Mouse (Mus musculus) CD4-positive, CD25-positive, alpha-beta regulatory T cell, adult 4 months (primary cell): ENCODE data around the gene Rnf126. TPM values are rescaled to one million over a fixed set of nuclear protein-coding genes. Genes with fewer than 3 reads are reported as not detected.
A peak's percentile ranks its signal among the peaks of the same experiment; 100 is the strongest.

Source experiments
- ATAC-seq: one replicate; pipeline ENCODE4 v1.8.0; 2017
- polyA plus RNA-seq, 2 experiments: library from polyadenylated mRNA; unstranded; fragments of 100-300 nt; shearing (Covaris generic); gene quantifications; one replicate each; pipeline ENCODE4 v1.2.1; 2017

Gene Rnf126
- polyA plus RNA-seq, 2 experiments from 2014 or later, result 3.4 to 3.5 TPM

DNA sequence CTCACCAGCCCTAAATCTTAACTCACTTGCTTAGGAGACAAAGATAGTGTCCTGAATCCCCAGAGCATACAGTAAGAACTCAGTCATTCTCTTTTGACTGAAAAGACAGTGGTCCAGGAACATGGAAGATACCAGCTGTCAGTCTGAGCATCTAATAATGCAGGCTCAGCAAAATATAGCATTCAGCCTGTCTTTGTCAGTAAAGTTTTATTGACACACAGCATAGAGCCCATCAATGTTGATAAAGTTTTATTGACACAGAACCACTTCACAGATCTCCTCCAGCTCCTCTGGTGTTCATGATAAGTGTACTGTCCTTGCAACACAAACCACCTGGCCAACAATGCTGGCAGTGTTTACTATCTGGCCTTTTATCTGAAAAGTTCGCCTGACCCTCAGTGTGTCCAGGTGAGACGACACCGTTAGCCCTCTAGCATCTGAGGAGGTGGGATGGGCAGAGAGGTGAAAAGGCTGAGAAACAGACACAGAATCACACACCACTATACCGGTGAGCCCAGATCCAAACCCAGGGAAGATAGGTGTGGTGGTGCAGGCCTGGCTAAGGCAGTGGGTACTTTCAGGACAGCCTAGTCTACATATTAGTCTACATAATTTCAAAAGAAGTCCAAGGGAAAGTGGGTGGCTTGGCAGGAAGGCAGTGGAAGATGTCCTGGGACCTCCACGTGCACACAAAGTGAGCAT is 25.7 kb upstream of the Rnf126 start:
- ATAC-seq, result no peak

- ATAC-seq, result no peak
These were observed 24.1 kb upstream of the Rnf126 start, which contains the start of gene Prss57 for GRCm38 (mm10) chr10:79790861-79791260. TSS of gene Prss57 (minus strand) at chr10:79790961.

DNA sequence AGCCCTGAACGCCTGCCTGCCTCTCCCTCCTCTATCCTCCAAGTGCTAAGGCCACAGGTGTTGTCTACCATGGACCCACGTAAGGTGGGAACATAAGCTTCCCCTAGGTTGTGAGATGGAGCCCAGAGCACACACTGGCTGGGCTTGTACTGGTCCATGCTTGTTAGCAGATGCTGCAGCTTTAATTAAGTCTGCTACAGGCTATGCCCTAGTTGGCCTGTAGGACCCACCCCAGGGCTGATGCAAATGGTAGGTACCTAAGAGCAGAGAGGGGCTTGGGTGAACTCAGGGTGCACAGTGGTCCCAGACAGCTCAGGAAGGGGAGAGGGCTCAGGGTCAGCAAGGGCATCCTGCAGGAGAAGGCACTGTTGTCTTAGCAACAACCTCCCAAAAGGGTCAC is 22.8 kb upstream of the Rnf126 start:
- ATAC-seq, result no peak

DNA sequence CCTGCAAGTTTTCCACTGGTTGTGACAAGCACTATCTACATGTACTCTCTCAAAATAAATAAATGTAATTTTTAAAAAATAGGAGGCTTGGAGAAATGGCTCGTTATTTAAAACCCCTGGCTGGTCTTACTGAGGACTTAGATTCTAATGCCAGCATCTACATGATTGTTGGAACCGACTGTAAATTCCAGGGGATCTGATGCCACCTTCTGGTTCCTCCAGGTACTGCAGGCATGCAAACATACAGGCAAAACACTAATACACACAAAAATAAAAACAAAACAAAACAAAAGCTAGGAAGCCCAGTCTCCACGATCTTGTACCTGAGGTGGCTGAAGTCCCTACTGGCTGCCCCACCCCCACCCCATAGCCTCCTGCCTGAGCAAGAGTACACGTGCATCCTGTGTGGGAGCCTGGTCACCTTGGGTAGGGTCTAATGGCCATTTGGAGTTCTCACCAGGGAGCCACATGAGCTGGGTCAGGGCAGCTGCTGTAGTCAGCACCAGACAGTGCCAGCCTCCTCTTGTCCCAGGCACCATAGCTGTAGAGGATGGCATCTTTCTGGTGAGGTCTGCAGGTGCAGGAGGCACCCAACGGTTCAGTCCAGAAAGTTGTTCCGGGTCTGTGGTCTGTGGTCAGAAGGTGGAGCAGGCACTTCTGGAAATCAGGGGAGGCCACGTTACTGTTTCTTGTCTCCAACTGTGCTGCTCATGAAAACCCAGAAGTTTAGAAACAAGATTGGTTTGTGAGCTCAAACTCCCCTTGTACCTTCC is 21.8 kb upstream of the Rnf126 start:
- peak; percentile 41 for ATAC-seq

DNA sequence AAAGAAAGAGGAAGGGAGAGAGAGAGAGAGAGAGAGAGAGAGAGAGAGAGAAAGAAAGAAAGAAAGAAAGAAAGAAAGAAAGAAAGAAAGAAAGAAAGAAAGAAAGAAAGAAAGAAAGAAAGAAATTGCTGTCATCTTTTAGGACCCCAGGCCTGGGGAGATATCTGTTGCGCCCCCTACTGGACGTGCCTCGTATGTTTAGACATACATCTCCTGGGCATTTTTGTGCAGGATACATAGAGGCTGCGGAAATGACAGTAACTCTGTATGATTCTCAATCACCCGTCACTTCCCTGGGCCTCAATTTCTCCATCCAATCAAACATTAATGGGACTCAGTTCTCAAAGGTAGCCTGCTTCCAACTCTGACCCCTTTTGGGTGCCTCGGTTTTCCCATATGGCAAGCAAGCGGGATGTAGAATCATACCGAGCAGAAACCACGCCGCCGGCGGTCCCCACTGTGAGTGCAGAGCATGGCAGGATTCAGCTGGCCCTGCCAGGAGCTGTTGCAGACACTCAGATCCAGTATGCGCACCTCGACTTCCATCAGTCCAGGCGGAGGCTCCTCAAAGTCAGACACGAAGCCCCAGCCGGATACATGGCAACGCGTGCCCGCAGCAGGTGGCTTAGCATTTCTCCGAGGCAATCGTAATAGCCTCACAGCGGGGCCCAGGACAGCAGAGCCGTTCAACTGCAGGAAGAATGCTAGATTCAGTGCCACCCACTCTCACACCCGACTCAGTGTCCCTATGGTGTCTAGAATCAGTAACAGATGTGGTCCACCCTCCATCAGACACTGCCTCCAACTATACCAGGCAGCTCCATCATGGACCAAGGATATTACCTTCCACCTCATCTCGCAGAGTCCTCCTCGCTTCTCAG is 17.4 kb upstream of the Rnf126 start:
- ATAC-seq, result no peak

DNA sequence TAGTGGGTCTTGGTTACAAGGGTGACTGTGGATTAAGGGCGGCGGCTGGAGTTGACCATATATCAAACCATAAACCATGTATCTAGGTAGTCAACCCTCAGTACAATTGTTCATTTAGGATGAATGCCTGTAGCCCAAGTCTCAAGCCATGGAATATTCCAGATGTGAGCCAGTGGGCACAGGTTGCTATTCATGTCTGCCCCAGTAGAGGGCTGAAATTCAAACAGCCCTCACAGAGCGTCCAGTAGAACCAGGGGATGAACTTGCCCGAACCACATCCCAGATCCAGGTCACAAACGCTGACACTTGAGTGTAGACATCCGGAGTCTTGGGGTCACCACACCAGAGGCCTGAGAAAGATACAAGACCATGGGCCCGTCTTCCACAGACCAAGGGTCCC is 16.3 kb upstream of the Rnf126 start:
- no peak for ATAC-seq

DNA sequence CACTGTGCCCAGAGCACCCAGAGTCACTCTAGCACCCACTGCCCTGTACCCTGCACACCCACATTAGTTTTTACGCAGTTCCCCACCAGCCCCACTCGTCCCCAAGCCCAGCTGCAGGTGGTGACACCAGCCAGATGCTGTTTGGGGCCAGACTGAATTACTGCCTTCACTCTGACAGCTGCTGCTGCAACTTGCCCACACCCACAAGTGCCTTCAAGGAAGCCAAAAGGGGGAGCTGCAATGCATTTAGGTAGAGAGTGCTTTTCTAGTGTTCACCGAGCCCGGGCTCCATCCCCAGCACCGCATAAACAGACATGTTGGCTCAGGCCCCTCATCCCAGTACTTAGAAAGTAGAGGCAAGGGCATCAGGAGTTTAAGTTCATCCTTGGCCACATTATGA is 15.2 kb upstream of the Rnf126 start:
- ATAC-seq, result no peak

GRCm38 (mm10) chr10:79781139-79781538 is 14.4 kb upstream of the Rnf126 start:
- no peak for ATAC-seq

DNA sequence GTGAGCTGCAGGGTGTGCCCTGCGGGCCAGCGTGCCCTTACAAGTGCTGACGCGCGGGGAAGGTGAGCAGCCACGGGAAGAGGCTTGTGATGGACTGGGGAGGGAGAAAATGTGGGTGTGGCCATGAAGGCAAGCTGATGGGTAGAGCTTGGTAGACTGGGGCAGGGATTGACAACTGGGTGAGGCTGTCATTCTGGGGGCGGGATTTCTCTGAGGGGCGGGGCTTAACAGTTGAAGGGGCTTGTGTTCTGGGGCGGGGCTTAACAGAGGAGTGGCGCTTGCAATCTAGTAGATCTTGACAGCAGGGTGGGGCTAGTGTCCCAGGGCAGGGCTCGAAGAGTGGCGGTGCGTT is 13.9 kb upstream of the Rnf126 start:
- ATAC-seq, result peak; percentile 62

GRCm38 (mm10) chr10:79779784-79780663 is 13.3 kb upstream of the Rnf126 start:
- peak; percentile 80 for ATAC-seq

GRCm38 (mm10) chr10:79779193-79779592 is 12.4 kb upstream of the Rnf126 start:
- no peak for ATAC-seq

DNA sequence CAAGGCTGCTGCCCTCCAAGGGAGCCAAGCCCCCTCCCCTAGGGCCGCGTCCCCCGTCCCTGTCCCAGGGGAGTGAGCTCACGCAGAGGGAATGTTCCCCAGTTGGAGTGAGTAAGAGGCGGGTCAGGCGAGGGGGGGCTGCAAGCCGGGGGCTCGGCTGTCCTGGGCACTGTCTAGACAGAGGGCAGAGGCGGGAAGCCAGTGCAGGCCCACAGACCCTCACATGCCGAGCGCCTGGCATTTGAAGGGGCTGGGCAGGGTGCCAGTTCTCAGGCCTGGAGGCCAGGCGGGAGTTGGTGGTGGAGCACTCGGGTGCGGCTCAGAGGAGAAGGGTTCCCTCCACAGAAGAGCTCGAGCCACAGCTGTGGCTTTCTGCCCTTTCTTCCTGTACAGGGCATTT is 11.3 kb upstream of the Rnf126 start:
- no peak for ATAC-seq

DNA sequence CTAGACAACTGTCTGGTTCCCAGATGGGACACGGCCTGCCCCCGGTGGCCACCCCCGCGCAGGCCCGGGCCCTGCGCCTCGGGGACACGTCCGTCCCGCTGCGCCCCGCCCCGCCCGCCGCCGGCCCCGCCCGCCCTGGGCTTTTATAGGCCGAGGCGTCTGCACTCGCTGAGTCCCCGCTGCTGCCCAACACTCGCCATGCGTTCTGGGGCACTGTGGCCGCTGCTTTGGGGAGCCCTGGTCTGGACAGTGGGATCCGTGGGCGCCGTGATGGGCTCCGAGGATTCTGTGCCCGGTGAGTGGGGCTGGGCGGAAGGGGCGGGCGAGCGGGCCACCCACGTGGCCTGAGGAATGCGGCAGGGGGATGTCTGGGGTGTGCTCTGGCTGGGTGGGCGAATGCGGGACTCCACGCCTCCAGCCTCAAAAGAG is 10.4 kb upstream of the Rnf126 start, which contains the start of gene Fstl3:
Fstl3 (plus strand) TSS at position 170 of the 429 bp plus-strand sequence.
- no peak for ATAC-seq

DNA sequence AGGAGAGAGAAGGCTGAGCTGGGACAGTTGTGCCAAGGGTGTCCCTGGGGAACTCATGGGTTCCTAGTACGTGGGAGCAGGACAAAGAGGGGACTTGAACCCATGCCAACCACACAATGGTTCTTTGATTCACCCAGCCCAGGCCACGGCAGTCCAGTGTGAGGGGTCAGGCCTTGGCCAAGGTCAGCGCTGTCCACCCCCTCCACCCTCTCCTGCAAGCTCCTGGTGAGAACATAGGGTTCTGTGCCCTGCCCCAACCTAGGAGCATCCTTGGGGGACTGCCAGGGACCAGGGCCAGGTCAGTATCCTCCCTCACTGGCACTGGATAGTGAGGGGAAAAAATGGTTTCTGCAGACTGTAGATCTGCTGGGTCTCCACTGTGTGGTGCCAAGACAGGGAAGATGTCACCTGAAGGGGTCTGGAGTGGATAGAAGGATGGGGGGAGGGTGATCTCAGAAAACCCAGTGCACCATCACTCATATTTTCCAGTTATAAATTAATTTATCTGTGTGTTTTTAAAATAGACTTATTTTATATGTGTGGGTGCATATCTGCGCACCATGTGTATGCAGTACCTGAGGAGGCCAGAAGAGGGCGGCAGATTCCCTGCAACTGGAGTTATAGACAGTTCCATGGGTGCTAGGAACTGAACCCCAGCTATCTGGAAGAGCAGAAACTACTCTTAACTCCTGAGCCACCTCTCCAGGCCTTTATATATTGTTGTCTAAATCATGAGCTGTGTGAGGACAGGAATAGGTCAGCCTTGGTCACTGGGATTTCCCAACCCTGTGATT is 7.9 kb upstream of the Rnf126 start:
- ATAC-seq, result no peak

DNA sequence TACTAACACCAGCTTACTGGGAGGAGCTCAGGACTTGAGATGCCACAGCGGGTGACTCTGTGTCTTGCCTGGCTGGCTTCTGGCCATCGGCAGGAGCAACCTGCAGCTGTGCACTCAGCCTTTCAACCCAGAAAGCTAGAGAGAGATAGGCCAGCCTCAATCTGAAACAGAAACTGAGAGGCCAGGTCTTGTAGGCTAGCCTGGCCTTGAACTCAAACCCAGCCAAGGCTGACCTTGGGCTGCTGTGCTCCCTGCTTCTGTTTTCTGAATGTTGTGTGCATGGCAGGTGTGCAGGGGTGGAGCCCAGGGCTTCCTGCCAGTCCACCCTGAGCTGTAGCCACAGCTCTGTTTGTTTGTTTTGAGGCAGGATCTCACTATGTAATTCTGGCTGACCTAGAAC is 6.5 kb upstream of the Rnf126 start:
- ATAC-seq, result no peak

- no peak for ATAC-seq
These were observed 5.6 kb upstream of the Rnf126 start for GRCm38 (mm10) chr10:79772320-79772719.

GRCm38 (mm10) chr10:79769329-79769728 is 2.6 kb upstream of the Rnf126 start:
- ATAC-seq, result no peak

DNA sequence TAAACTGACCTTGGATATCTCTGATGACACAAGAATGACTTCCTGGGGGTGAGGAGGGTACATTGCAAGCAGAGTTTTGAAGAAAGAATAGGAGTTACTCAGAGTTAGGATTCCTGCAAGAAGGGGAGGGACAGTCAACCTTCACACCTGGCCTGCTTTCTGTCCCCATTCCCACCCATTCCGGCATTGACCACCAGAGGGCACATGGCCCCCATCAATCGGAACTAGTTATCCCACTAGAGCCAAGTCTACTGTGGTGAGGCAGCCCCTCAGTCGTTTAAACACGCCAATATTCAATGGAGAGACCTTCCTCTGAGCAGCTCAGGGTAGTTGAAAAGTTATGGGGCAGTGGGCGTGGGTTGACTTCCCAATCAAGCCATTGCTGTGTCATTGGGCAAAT is 1.6 kb upstream of the Rnf126 start:
- ATAC-seq, result no peak

DNA sequence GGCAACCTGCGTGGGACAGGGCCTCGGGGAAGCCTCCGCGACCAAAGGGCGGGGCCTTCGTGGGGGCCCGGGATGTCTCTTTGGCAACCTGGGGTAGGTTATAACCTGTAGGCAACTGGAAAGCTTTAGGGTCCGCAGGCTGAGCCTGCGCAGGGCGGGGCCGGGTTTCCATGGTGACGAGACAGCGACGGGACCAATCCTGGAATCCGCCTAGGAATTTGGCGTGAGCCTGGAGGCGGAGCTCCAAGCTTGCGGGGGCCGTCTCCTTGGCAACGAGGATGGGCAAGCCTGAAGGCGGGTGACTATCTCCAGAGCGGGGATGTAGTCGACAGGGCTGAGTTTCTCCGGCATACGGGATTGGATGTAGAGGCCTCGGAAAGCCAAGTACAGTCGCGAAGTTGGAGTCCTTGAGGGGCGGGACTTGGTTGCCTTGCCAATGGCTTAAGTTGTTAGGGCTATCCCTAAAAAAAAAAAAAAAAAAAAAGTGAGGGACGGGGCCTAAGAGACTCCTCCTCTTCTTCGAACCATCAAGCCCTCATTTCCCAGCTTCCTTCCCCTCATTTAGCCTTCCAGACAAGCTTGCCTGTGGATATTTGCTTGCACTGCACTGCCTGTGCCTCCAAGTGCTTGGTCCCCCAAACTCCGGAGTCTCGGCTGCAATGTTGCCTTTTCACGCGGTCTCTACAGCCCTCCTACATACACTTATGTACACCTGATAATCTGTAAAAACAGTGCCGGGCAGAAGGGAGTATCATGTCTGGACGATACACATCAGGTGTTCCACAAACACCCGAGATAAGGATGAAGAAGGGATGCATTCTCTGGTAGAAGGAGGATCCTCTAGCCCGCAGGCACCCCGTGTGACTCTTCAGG is 856 bp upstream of the Rnf126 start:
- peak; percentile 33 for ATAC-seq

DNA sequence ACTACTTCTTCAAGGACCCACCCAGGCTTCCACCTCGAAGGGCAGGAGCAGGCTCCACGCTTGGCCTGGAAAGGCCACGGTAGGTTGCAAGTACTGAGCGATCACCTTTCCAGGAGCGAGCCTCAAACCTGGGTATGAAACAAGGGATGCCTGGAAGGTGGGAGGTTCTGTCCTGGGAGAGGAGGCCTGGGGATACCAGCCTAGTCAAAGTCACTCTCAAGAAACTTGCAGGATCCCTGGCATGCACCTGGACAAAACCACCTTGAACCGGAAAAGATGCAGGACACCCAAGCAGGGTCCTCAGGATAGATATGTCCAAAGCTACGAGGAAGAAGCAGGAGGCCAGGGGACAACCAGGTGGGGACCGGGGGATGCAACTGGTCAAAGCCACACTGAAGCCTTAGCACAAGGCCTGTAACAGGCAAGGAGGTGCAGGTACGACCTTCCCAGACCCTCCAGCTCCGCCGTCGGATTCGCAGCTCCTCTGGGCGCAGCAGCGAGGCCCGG is 698 bp downstream of the Rnf126 start:
- ATAC-seq, result no peak
